Mouse (Mus musculus) megakaryocyte progenitor cell, adult 5-6 weeks (primary cell): Measurements from ENCODE around the gene Coro2a. TPM values are rescaled to one million over a fixed set of nuclear protein-coding genes. Genes with fewer than 3 reads are reported as not detected.

ENCODE experiments used
- ATAC-seq: replicated peaks from 2 replicates; pipeline ENCODE4 v1.8.0; 2016; ENCODE audit warnings: mild to moderate bottlenecking, moderate TSS enrichment, inconsistent platforms; ENCODE audit not compliant: poor library complexity
- total RNA-seq, 2 experiments: library from RNA; stranded (forward) in 1 of 2; stranded (reverse) in 1 of 2; fragments of 157-497, 149-512 nt in 1 of 2; fragments of 200-1000 nt in 1 of 2; gene quantifications; 2 replicates each; pipeline versions ENCODE4 v1.2.3 to v1.2.4; 2015 to 2017

Coro2a gene
- total RNA-seq, 2 experiments from 2014 or later: 24.4 to 42.3 TPM

- ATAC-seq: no peak
Observed at GRCm38 (mm10) chr4:46487348-46487747, 114.7 kb downstream of the Coro2a start.

Other genes starting within 250 kb of the Coro2a start
- 6.7 and 9.1 TPM in 2 replicates for gene Trmo, start 212.8 kb downstream of the Coro2a start, total RNA-seq (2015)
- gene Trmo, start 212.8 kb downstream of the Coro2a start, total RNA-seq (2017): 12.6 and 14.4 TPM in 2 replicates
- gene Hemgn, start 188.7 kb downstream of the Coro2a start, total RNA-seq (2015): 11.7 and 25.5 TPM in 2 replicates
- gene Hemgn, start 188.7 kb downstream of the Coro2a start, total RNA-seq (2017): 9.6 and 20.6 TPM in 2 replicates
- 743 and 817 TPM in 2 replicates for gene Anp32b, start 151.3 kb downstream of the Coro2a start, total RNA-seq (2015)
- 148 and 191 TPM in 2 replicates for gene Anp32b, start 151.3 kb downstream of the Coro2a start, total RNA-seq (2017)
- gene Nans, start 113.0 kb downstream of the Coro2a start, total RNA-seq (2015): 71.5 and 73.9 TPM in 2 replicates
- gene Nans, start 113.0 kb downstream of the Coro2a start, total RNA-seq (2017): 83.3 and 84.5 TPM in 2 replicates
- gene Trim14, start 66.1 kb downstream of the Coro2a start, total RNA-seq (2015): 11.5 and 11.7 TPM in 2 replicates
- 16.5 and 25.2 TPM in 2 replicates for gene Trim14, start 66.1 kb downstream of the Coro2a start, total RNA-seq (2017)
- 5.8 and 6.1 TPM in 2 replicates for gene Tbc1d2, start 48.0 kb upstream of the Coro2a start, total RNA-seq (2015)
- gene Tbc1d2, start 48.0 kb upstream of the Coro2a start, total RNA-seq (2017): 6.3 and 8.2 TPM in 2 replicates